Mouse (Mus musculus) limb, embryonic 14.5 days (tissue): Measurements from ENCODE around the gene Gm49450. TPM values are rescaled to one million over a fixed set of nuclear protein-coding genes. Genes with fewer than 3 reads are reported as not detected.

ENCODE experiments used
- ATAC-seq: fragments of 200-750 bp; cut with Nextera tagmentation; 2 replicates; pipeline ENCODE4 v1.8.0; 2017; ENCODE audit warnings: low read depth, moderate number of reproducible peaks, moderate TSS enrichment; ENCODE audit not compliant: low FRiP score
- DNase-seq: peaks from one replicate; pipeline ENCODE4 v3.0.0-alpha.2; 2015; ENCODE audit warnings: low spot score
- H3K27ac ChIP-seq: fragments of 300-500 bp; sonication (generic); replicated peaks from 2 replicates; pipeline ENCODE4 v1.5.1; 2014; ENCODE audit warnings: low read depth, mild to moderate bottlenecking, low read length, moderate library complexity, mixed read lengths
- H3K27me3 ChIP-seq: fragments of 300-500 bp; sonication (generic); 2 replicates; pipeline ENCODE4 v1.6.1; 2014; ENCODE audit warnings: low read length, mixed read lengths; ENCODE audit not compliant: control insufficient read depth, insufficient read depth
- H3K36me3 ChIP-seq: fragments of 300-500 bp; sonication (generic); 2 replicates; pipeline ENCODE4 v1.6.1; 2014; ENCODE audit warnings: mild to moderate bottlenecking, low read length, moderate library complexity, mixed read lengths; ENCODE audit not compliant: control insufficient read depth, insufficient read depth
- H3K4me1 ChIP-seq: fragments of 300-500 bp; sonication (generic); 2 replicates; pipeline ENCODE4 v1.6.1; 2014; ENCODE audit warnings: antibody characterized with exemption, low read length, mixed read lengths; ENCODE audit not compliant: control insufficient read depth, insufficient read depth
- H3K4me2 ChIP-seq: fragments of 300-500 bp; sonication (generic); replicated peaks from 2 replicates; pipeline ENCODE4 v1.6.1; 2014; ENCODE audit warnings: low read depth, mild to moderate bottlenecking, low read length, moderate library complexity; ENCODE audit not compliant: severe bottlenecking
- H3K4me3 ChIP-seq: fragments of 300-500 bp; sonication (generic); replicated peaks from 2 replicates; pipeline ENCODE4 v1.5.1; 2014; ENCODE audit warnings: low read length
- H3K9ac ChIP-seq: fragments of 300-500 bp; sonication (generic); 2 replicates; pipeline ENCODE4 v1.6.1; 2014; ENCODE audit warnings: mild to moderate bottlenecking, low read depth, low read length, moderate library complexity; ENCODE audit not compliant: severe bottlenecking
- H3K9me3 ChIP-seq: fragments of 300-500 bp; sonication (generic); 2 replicates; pipeline ENCODE4 v1.6.1; 2016; ENCODE audit warnings: low read length; ENCODE audit not compliant: control insufficient read depth
- POLR2A ChIP-seq: fragments of 200-500 bp; IDR thresholded peaks from 2 replicates; pipeline ENCODE4 v1.8.0; 2012; ENCODE audit warnings: inconsistent platforms, mild to moderate bottlenecking, moderate library complexity, borderline replicate concordance; ENCODE audit not compliant: insufficient read depth, insufficient read length; ENCODE audit errors: extremely low read depth
- WGBS: fragments of 180-500 bp; shearing (Covaris S2); extraction: QIAGEN DNeasy Blood & Tissue Kit; methylation state at CpG from one replicate; pipeline ENCODE4 v1.1.7; 2014; 5-methylcytosine and 5-hydroxymethylcytosine counted together
- polyA plus RNA-seq, 2 experiments: library from polyadenylated mRNA; depleted of rRNA in 1 of 2; stranded (reverse) in 1 of 2; unstranded in 1 of 2; fragments of >200 nt; fragmentation: Nextera tagmentation in 1 of 2; extraction: Ambion mirVana in 1 of 2; gene quantifications; 2 replicates each; pipeline versions ENCODE4 v1.2.1 to v1.2.3; 2012 to 2014

Gene Gm49450
- polyA plus RNA-seq, 2 experiments: 159 TPM; not detected in 1

DNA sequence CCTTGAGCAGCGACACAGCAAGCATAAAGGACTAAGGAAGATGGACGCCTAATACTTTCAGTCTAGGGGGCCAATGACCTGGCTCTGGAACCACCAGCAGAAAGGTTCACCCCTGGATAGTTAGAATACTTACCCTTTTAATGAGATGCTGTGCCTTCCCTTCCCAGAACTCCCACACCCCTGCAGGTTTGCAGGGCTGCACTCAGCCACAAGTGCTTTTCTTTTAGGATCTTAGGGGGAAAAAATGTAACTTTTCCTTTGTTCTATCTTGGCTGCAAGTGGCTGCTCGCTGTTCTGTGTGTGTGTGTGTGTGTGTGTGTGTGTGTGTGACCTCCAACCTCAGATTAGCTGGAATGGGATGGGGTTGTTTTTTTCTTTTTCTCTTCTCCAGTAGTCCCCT lies 35.4 kb upstream of the Gm49450 start:
- no peaks in the 10 kb centered on the region for H3K9me3 ChIP-seq
- no peaks in the 10 kb centered on the region for H3K36me3 ChIP-seq
- DNase-seq (no peak), ATAC-seq (no peak)
- no peaks in the 10 kb centered on the region for H3K27me3 ChIP-seq
- H3K4me1 ChIP-seq: peaks cover 27% of the 10 kb centered on the region
- H3K4me3 ChIP-seq: no peak overlapping the region
- no peak overlapping the region for H3K9ac ChIP-seq
- H3K4me2 ChIP-seq: no peak overlapping the region
- no peak overlapping the region for H3K27ac ChIP-seq
- WGBS: 74% methylated on average over 3 of the region's 3 CpGs
- TF ChIP-seq POLR2A: no peak

DNA sequence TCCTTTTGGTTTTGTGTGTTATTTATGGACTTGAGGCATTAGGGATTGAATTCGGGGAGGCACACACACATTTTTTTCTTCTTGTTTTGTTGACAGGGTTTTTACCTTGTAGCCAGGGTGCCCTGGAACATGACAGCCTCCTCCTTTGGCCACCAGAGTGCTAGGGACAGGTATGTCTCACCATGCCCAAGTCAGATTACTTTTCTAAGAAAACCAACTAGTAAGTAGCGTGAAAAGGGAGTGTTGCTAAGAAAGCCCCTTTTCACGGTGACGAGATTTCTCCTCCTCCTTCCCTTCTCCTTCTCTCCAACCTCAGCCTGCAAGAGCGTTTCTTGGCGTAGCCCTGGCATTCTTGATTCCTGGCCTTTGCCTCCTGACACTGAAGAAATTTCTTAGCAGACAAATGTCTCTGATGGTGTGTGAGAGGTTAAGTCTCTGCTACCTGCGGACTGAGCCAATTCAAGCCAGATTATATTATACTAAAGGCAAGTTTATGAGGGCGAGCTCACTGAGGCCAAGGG lies 34.4 kb upstream of the Gm49450 start:
- WGBS: 39% methylated on average over 8 of the region's 8 CpGs
- H3K4me2 ChIP-seq: no peak overlapping the region
- no peak for TF ChIP-seq POLR2A
- no peak for ATAC-seq
- no peaks in the 10 kb centered on the region for H3K36me3 ChIP-seq
- H3K9ac ChIP-seq: no peak overlapping the region
- no peaks in the 10 kb centered on the region for H3K27me3 ChIP-seq
- H3K27ac ChIP-seq: peak overlapping the region; percentile 52
- H3K4me3 ChIP-seq: no peak overlapping the region
- DNase-seq: no peak
- H3K4me1 ChIP-seq: peaks cover 27% of the 10 kb centered on the region
- H3K9me3 ChIP-seq: no peaks in the 10 kb centered on the region

DNA sequence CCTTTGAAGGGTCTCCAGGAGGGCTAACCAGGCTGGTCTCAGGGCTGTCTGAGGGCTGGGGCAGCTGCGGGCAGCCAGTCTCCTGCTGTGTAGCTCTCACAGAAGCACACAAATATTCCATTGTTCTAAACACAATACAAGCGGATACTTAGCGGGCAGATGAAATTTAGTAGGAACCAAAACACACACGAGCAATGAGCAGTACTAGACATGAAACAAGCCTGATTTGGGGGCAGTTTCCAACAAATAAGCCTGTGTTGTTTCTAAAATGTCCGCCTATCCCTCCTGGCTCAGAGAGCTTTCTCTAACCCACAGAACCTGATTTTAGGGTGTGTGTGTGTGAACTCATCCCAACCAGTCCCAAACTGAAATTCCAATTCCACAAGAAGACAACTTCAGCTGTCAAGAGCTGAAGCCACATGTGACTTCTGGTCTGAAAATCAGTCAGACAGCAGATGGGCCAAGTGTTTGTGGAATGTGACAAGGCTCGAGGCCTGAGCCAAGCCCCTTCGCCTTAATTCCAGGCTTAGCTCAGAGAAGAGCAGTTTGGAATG lies 33.8 kb upstream of the Gm49450 start:
- Histone ChIP-seq H3K4me2 (no peak overlapping the region), H3K9ac (no peak overlapping the region), H3K9me3 (no peaks in the 10 kb centered on the region), H3K27me3 (no peaks in the 10 kb centered on the region), H3K27ac (peak overlapping the region; percentile 52), H3K4me1 (peaks cover 27% of the 10 kb centered on the region), H3K4me3 (no peak overlapping the region), H3K36me3 (no peaks in the 10 kb centered on the region)
- DNase-seq (peak; percentile 71), ATAC-seq (peak; percentile 47)
- WGBS: 26% methylated on average over 7 of the region's 7 CpGs
- TF ChIP-seq POLR2A: no peak

DNA sequence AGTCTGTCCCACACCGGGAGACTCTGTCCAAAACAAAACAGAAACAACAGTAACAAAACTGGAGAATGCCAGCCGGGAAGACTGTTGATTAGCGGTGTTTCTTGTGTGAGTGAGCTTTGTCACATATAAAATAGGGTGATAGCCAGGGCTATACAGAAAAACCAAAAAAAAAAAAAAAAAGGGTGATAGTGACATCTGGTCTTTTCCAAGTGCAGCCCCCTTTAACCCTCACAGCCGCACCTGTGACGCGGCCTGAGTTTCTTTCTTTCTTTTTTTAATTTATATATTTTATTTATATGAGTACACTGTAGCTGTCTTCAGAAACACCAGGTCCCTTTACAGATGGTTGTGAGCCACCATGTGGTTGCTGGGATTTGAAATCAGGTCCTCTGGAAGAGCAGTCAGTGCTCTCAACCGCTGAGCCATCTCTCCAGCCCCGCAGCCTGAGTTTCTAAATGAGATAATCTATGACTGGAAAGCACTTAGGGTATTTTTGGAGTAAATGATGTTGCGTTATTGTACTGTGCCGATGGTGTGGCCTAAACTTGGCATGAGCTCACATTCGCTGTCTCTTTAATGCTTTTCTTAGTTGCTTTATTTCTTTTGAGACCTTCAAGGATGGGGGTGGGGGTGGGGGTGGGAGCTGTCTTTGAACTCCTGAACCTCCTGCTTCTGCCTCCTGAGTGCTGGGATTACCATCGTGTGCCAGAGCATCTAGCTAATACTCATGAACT lies 32.8 kb upstream of the Gm49450 start:
- DNase-seq (no peak), ATAC-seq (0 out of 2 replicates have a peak, but pooled peaks have one; percentile 1)
- WGBS: 42% methylated on average over 12 of the region's 12 CpGs

DNA sequence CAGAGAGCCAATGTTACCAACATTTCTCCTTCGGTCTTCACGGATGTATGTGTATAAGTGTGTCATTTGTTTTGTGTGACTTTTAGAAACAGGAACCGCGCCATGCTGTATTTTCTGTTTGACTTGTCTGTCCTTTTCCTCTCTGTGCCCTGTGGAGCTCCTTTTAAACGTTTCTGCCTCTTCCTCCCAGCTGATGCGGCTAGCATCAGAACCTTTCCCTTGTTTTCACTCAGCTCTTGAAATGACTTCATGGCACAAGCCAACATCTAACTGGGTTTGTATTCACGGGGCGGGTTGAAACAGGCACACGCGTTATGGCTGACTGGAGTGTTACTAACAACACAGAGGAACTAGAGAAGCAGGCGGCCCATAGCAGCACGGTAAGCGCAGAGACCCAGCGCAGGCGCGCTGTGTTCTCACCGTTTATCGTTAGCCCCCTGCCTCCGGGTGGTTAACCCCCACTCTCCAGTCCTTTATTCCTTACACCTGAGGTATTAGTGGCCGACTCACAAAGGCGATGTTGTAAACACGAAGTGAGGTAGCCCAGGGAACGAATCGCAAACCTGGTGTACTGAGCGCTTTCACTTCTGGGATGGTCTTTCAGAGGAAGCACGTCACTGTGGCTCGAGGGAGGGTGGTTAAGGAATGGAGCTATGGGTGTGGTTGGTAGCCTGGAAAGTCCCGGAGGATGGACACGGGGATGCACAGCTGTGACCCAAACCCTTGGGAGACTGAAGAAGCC lies 32.1 kb upstream of the Gm49450 start:
- H3K36me3 ChIP-seq: no peaks in the 10 kb centered on the region
- DNase-seq: peak; percentile 80
- H3K9ac ChIP-seq: peak overlapping the region; percentile 61
- peaks cover 18% of the 10 kb centered on the region for H3K4me1 ChIP-seq
- H3K9me3 ChIP-seq: no peaks in the 10 kb centered on the region
- H3K27ac ChIP-seq: peak overlapping the region; percentile 69
- 3% methylated on average over 29 of the region's 29 CpGs for WGBS
- peak overlapping the region; percentile 40 for H3K4me3 ChIP-seq
- peak; percentile 77 for ATAC-seq
- TF ChIP-seq POLR2A: peak; percentile 69; the same call in 1 of the 2 replicates
- no peaks in the 10 kb centered on the region for H3K27me3 ChIP-seq
- H3K4me2 ChIP-seq: peak overlapping the region; percentile 45

More for the DNA sequence above, 32.8 kb upstream of the Gm49450 start:
- Histone ChIP-seq H3K9ac (peak overlapping the region; percentile 61), H3K9me3 (no peaks in the 10 kb centered on the region), H3K27me3 (no peaks in the 10 kb centered on the region), H3K4me3 (peak overlapping the region; percentile 40), H3K36me3 (no peaks in the 10 kb centered on the region), H3K4me2 (peak overlapping the region; percentile 45), H3K27ac (peak overlapping the region; percentile 69), H3K4me1 (peaks cover 24% of the 10 kb centered on the region)
- TF ChIP-seq POLR2A: no peak
